Mouse (Mus musculus) lung, embryonic 14.5 days (tissue): ENCODE measurements around the gene Ift57. TPM values are rescaled to one million over a fixed set of nuclear protein-coding genes. Genes with fewer than 3 reads are reported as not detected.

ENCODE experiments used
- ATAC-seq: fragments of 200-750 bp; cut with Nextera tagmentation; 2 replicates; pipeline ENCODE4 v1.8.0; 2017; ENCODE audit warnings: mild to moderate bottlenecking, moderate TSS enrichment, moderate library complexity; ENCODE audit not compliant: insufficient read depth
- DNase-seq: peaks from one replicate; pipeline ENCODE4 v3.0.0-alpha.2; 2015
- H3K27ac ChIP-seq: fragments of 300-500 bp; sonication (generic); 2 replicates; pipeline ENCODE4 v1.5.1; 2014; ENCODE audit warnings: low read depth, mild to moderate bottlenecking, moderate library complexity
- H3K27me3 ChIP-seq: fragments of 300-500 bp; sonication (generic); 2 replicates; pipeline ENCODE4 v1.6.1; 2014; ENCODE audit warnings: low read length, control low read depth; ENCODE audit not compliant: insufficient read depth
- H3K36me3 ChIP-seq: fragments of 300-500 bp; sonication (generic); 2 replicates; pipeline ENCODE4 v1.6.1; 2014; ENCODE audit warnings: control low read depth; ENCODE audit not compliant: insufficient read depth
- H3K4me1 ChIP-seq: fragments of 300-500 bp; sonication (generic); 2 replicates; pipeline ENCODE4 v1.6.1; 2014; ENCODE audit warnings: antibody characterized with exemption, control low read depth; ENCODE audit not compliant: insufficient read depth
- H3K4me2 ChIP-seq: fragments of 300-500 bp; sonication (generic); 2 replicates; pipeline ENCODE4 v1.6.1; 2014; ENCODE audit warnings: mild to moderate bottlenecking
- H3K4me3 ChIP-seq: fragments of 300-500 bp; sonication (generic); 2 replicates; pipeline ENCODE4 v1.5.1; 2014; ENCODE audit warnings: low read depth, low read length
- H3K9ac ChIP-seq: fragments of 300-500 bp; sonication (generic); 2 replicates; pipeline ENCODE4 v1.6.1; 2014
- H3K9me3 ChIP-seq: fragments of 300-500 bp; sonication (generic); 2 replicates; pipeline ENCODE4 v1.6.1; 2016; ENCODE audit warnings: low read depth, low read length, control low read depth
- CTCF ChIP-seq: IDR thresholded peaks from 2 replicates; pipeline ENCODE4 v1.5.1; 2016; ENCODE audit warnings: antibody characterized with exemption, low read depth
- WGBS: fragments of 180-500 bp; shearing (Covaris S2); extraction: QIAGEN DNeasy Blood & Tissue Kit; methylation state at CpG from one replicate; pipeline ENCODE4 v1.1.7; 2014; 5-methylcytosine and 5-hydroxymethylcytosine counted together
- polyA plus RNA-seq: library from polyadenylated mRNA; unstranded; fragments of >200 nt; fragmentation: Nextera tagmentation; extraction: Ambion mirVana; gene quantifications from 2 replicates; pipeline ENCODE4 v1.2.1, GENCODE M21; 2014

Gene Ift57
- polyA plus RNA-seq, 1 experiment from 2014 or later = 31.9 TPM

DNA sequence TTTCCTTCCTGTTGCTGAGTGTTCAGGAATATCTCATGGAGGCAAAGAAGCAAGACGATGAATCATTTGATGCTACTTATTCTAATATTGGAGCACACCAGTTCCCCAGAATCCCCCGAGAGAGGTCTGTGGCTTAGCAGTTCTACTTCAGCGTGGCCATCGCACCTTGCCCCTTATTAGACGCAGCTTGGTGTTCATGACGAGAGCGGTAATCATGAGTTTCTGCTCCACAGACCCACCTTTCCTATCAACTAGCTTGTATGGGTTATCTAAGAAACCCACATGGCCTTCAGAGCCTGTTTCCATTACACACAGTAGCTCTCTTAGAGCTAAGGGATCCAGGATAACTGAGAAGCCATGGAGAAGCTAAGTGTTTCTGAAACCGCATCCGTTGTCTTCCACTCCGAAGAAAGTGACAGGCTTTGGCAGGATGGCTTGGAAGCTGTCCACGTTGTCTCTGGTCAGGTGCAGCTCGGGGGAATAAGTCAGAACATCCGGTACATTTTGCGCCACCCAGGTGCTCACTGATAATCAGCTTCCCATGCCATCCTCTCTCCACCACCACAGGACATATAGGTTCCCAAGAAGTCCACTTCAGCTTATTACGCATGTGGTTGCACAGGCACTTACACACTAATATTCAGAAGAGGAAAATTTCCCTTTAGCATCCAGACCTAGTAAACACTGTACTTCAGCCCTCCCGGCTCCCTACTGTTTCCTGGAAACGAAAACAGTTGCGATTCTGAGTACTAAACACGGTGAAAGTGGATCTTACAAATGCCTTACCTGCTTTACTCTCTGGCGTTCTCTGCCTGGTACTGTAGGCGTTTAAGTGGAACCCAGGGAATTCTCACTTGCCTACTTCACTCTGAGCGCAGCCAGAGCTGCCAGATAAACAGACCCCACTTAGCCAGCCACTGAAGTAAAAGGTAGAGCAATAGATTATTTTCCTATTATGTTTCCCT is 76.3 kb downstream of the Ift57 start:
- Histone ChIP-seq H3K4me2 (0 out of 2 replicates have a peak overlapping the region, but pooled peaks have one; percentile 4), H3K4me1 (no peaks in the 10 kb centered on the region), H3K4me3 (no peak overlapping the region), H3K36me3 (no peaks in the 10 kb centered on the region), H3K27ac (no peak overlapping the region; the same call in 1 of the 2 replicates), H3K9me3 (no peaks in the 10 kb centered on the region), H3K9ac (no peak overlapping the region), H3K27me3 (no peaks in the 10 kb centered on the region)
- DNase-seq = no peak
- ATAC-seq = no peak; the same call in 1 of the 2 replicates
- WGBS = 78% methylated on average over 22 of the region's 22 CpGs
- no peak for TF ChIP-seq CTCF

DNA sequence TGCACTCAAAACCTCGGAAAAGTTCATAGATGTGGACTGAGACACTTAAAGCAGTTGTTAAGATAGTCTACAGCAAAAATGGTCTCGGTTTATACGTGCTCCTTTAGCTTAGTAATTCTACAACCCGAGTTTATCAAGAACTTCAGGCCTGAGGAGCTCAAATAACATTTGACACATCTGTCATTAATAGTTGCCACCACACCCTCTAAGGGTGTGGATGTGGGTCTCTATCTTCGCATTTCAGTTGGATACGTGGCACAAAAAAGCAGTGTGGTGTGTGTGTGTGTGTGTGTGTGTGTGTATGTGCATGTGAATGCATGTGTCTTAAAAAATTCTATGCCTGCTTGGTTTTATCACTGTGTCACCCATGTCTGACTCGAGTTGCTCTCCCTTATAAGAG is 77.9 kb downstream of the Ift57 start:
- no peak for TF ChIP-seq CTCF
- ATAC-seq (no peak), DNase-seq (no peak)
- WGBS = 65% methylated on average over 7 of the region's 7 CpGs
- no peaks in the 10 kb centered on the region for H3K9me3 ChIP-seq
- no peak overlapping the region for H3K4me2 ChIP-seq
- no peaks in the 10 kb centered on the region for H3K27me3 ChIP-seq
- H3K4me3 ChIP-seq = no peak overlapping the region
- H3K9ac ChIP-seq = no peak overlapping the region
- H3K27ac ChIP-seq = peak overlapping the region; percentile 18; the same call in 1 of the 2 replicates
- H3K4me1 ChIP-seq = no peaks in the 10 kb centered on the region
- H3K36me3 ChIP-seq = no peaks in the 10 kb centered on the region

DNA sequence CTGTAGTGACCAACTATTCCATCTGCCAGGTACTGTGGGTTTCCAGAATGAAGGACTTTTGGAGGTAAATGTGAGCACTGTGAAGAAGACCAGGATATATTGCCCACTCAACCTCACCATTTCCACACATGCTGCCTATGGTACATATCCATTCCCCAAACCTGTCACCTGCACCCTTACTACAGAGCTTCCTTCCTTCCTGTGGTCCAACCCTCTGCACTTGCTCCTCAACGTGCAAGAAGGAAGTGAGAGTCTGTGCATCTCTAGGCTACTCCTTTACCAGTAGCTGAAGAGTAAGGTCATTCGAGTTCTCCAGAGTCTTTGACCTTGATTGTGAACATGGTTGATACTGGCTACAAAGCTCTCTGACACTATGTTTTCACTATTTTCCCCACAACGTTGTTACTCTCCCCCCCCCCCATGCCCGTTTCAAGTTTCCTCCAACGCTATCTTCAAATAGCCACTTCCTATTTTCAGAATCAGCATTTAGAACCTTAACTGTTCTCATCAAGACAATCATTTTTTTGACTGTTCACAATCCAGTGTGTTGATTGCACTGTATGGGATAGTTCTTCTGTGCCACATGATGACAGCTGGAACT is 82.6 kb downstream of the Ift57 start:
- 71% methylated on average over 5 of the region's 5 CpGs for WGBS
- Histone ChIP-seq H3K36me3 (no peaks in the 10 kb centered on the region), H3K27ac (no peak overlapping the region), H3K4me3 (no peak overlapping the region), H3K4me1 (no peaks in the 10 kb centered on the region), H3K27me3 (no peaks in the 10 kb centered on the region), H3K4me2 (no peak overlapping the region), H3K9me3 (no peaks in the 10 kb centered on the region), H3K9ac (no peak overlapping the region)
- ATAC-seq = no peak
- DNase-seq = no peak
- no peak for TF ChIP-seq CTCF

DNA sequence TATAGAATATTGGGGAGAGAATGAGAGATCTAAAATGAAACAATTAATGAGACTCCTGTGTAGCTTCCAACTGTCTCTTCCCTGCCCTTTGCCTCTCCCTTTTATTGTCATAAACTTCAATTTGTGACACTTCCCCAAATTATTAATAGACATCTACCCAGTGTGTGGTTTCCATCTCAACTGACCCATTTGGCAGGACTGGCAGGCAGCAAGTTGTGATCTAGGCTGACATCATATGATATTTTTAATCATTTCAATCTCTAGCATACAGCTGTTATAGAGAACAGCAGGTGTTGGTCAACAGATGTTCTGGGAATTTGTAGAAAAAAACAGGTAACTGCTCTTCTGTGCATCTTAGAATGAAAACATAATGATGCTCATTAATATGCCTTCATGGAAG is 84.3 kb downstream of the Ift57 start:
- H3K27ac ChIP-seq = no peak overlapping the region
- ATAC-seq = no peak

DNA sequence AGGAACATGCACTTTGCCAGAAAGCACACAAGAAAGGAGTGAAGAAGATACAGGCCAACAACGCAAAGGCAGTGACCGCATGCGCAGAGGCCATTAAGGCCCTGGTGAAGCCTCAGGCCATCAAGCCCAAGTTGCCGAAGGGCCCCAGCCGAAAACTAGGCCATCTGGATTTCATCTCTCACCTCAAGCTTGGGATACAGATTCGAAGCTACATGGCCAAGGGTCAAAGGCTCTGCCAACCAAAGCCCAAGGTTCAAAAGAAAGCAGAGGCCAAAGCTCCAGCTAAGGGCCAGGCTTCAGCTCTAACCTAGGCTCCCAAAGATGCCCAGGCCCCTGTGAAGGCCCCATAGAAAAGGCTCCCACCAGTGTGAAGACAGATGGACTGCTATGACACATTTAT is 87.1 kb downstream of the Ift57 start:
- 84% methylated on average over 6 of the region's 6 CpGs for WGBS
- Histone ChIP-seq H3K9me3 (no peaks in the 10 kb centered on the region), H3K27me3 (no peaks in the 10 kb centered on the region), H3K4me1 (no peaks in the 10 kb centered on the region), H3K36me3 (no peaks in the 10 kb centered on the region), H3K27ac (no peak overlapping the region), H3K4me3 (no peak overlapping the region), H3K4me2 (no peak overlapping the region), H3K9ac (no peak overlapping the region)
- DNase-seq (no peak), ATAC-seq (no peak)
- TF ChIP-seq CTCF = no peak

More for the DNA sequence above, 84.3 kb downstream of the Ift57 start:
- H3K27me3 ChIP-seq = no peaks in the 10 kb centered on the region
- H3K4me2 ChIP-seq = no peak overlapping the region
- no peaks in the 10 kb centered on the region for H3K36me3 ChIP-seq
- no peak for TF ChIP-seq CTCF
- no peak overlapping the region for H3K4me3 ChIP-seq
- H3K9ac ChIP-seq = no peak overlapping the region
- H3K9me3 ChIP-seq = no peaks in the 10 kb centered on the region
- DNase-seq = no peak
- H3K4me1 ChIP-seq = no peaks in the 10 kb centered on the region

DNA sequence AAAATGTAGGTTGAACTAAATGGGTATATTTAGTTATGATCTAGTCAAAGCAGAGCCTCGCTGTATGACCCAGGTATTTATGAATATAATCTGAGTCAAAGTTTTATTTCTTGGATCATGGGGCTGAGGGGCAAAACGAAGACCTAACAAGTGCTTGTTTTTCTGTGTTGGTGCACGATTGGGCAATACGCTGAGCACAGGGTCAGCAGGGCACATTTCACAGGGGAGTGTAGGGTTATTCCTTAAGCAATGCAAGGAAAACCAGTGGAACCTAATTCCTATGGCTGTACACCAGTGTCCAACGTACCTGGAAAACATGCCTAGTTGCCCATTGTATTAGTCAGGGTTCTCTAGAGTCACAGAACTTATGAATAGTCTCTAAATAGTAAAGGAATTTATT is 88.7 kb downstream of the Ift57 start:
- Histone ChIP-seq H3K4me2 (no peak overlapping the region), H3K9me3 (no peaks in the 10 kb centered on the region), H3K9ac (no peak overlapping the region), H3K27ac (no peak overlapping the region), H3K27me3 (no peaks in the 10 kb centered on the region), H3K4me3 (no peak overlapping the region), H3K36me3 (no peaks in the 10 kb centered on the region), H3K4me1 (peaks cover 2% of the 10 kb centered on the region; the same call in 1 of the 2 replicates)
- 87% methylated on average over 5 of the region's 5 CpGs for WGBS
- no peak for TF ChIP-seq CTCF
- ATAC-seq (no peak), DNase-seq (no peak)

DNA sequence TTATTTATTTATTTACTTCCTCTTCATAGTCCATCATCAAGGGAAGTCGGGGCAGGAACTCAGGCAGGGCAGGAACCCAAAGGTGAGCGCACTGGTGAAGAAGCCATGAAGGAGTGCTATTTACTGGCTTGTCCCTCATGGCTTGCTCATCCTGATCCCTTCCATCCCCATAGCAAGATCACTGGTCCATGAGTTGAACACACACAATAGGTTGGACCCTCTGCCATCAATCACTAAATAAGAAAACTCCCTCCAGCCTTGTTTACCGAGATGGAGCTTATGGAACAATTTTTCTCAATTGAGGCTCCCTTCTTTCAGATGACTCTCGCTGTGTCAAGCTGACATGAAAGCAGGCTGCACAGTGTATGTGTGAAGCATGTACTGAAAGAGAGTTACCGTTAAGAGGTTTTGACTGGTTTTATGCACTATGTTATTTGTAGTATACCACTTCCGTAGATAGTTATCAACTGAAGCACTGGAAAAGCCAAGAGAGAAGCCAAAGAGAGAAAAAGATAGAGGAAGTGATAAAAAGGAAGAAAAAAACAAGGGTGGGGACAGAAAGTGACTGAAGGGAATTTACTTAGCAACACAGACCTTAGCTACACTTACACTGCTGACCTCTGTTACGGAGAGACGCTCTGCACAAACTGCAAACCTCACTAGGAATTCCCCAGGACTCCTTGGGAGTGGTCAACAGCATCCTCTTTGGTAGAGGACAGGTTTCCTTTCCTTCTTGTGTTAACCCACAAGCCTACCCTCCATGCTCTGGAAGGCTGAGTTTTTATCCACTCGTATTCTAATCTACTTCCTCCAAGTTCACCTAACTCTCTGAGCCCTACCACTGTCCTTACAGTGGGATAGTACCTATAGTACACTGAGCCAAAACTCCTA is 91.8 kb downstream of the Ift57 start:
- Histone ChIP-seq H3K4me3 (no peak overlapping the region), H3K36me3 (no peaks in the 10 kb centered on the region), H3K27ac (no peak overlapping the region), H3K4me1 (peaks cover 5% of the 10 kb centered on the region; the same call in 1 of the 2 replicates), H3K9me3 (no peaks in the 10 kb centered on the region), H3K9ac (no peak overlapping the region), H3K27me3 (no peaks in the 10 kb centered on the region), H3K4me2 (no peak overlapping the region)
- no peak for DNase-seq
- no peak for ATAC-seq
- 86% methylated on average over 9 of the region's 9 CpGs for WGBS
- no peak for TF ChIP-seq CTCF
